Mouse (Mus musculus): Measurements from ENCODE around the gene Rgs6. TPM values are rescaled to one million over a fixed set of nuclear protein-coding genes. Genes with fewer than 3 reads are reported as not detected.

Gene Rgs6
- polyA plus RNA-seq (2017; shearing (Covaris generic)), result not detected

- no peak for ATAC-seq
Observed at GRCm38 (mm10) chr12:82588017-82588416, at the start of gene Rgs6. Rgs6 (plus strand) TSS chr12:82588292.

DNA sequence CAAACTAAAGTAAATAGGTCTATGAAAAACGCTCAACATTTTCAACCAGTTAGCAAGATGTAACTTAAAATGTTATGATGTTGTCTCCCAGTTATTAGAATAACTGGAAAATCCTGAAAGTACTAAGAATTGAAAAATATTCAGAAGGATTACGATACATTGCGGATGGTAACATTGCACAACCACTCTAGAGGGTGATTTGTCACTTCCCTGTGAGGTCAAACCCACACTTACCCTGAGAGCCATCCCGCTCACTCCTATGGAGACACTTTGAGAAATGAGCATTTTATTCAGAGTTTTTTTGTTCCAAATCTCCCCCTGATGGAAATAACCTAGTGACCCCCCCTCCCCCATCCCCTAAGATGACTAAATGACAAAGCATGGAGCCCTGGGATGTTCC is 41.0 kb upstream of the Rgs6 start:
- no peak for ATAC-seq

DNA sequence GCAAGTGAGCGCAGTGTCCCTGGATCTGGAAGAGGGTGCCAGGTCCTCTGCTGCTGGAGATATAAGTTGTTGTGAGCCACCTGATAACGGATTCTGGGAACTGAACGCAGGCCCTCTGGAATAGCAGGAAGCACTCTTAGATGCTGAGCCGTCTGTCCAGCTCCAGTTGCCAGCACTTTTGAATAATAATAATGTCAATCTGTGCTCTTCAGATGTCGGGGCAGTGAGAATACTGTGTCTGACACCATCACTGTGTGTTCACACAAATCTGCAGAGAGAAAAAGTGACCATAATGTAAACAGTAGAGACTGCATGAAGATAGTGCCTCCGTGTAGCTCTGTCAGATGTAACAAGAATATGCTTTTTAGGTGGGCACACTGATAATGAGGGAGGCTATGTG is 38.9 kb upstream of the Rgs6 start:
- ATAC-seq, result no peak

DNA sequence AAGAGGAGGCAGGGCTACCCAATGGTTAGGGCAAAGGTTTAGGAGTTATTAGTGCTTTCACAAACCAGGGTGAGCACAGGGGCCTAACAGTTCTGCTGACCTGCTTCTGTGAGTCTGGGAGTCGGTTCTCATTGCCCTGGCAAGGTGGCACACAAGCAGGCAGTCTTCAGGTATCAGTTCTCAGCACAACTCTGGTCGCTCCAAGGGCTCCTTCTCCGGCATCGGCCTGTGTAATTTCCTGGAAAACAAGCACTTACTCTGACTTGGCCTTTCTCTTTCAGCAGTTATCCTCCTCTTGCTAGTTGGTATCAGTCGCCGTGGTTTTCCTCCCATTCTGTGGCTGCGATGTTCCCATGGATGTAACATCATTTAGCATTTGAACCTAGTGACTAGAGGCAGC is 38.0 kb upstream of the Rgs6 start:
- ATAC-seq, result no peak

DNA sequence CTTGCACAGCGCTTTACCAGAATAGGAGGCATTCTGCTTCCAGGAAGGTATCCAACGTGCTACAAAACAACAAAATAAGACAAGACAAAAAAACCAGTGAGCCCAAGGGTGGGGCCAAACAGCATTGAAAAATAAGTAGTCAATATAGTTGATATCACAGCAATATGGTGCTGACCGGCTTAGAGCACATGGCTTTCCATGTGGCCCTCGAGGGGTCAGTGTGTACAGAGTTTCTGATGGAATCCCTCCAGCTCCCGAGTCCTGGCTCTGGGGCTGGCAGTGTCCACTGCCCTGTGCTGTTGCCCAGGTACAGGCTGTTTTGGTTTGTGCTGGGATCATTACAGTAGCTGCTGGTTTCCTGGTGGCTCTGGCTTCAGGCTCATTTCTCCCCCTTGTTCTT is 35.7 kb upstream of the Rgs6 start:
- ATAC-seq, result no peak

DNA sequence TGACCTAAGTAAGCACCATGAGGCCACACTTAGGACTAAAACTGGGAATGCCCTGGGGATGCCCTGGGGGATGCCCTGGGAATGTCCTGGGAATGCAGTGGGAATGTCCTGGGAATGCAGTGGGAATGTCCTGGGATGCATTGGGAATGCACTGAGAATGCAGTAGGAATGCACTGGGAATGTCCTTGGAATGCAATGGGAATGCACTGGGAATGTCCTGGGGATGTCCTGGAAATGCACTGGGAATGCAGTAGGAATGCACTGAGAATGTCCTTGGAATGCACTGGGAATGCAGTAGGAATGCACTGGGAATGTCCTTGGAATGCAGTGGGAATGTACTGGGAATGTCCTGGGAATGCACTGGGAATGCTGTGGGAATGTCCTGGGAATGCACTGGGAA is 25.2 kb upstream of the Rgs6 start:
- no peak for ATAC-seq

DNA sequence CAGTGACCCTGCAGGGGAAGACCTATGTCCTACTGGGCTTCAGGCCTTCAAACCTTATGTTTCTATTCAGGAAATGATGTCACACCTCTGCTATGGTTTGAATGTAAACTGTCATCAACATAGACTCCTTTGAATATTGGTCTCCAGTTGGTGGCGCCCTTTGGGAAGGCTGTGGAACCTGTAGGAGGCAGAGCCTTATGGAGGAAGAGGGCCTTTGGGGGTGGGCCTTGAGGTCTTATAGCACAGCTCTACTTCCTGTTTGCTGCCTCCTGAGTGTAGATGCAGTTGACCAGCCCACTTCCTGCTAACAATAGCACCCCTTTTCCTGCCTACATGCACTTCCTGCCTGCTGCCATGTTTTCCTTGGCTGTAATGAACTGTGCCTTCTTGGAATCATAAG is 19.7 kb upstream of the Rgs6 start:
- ATAC-seq, result no peak

DNA sequence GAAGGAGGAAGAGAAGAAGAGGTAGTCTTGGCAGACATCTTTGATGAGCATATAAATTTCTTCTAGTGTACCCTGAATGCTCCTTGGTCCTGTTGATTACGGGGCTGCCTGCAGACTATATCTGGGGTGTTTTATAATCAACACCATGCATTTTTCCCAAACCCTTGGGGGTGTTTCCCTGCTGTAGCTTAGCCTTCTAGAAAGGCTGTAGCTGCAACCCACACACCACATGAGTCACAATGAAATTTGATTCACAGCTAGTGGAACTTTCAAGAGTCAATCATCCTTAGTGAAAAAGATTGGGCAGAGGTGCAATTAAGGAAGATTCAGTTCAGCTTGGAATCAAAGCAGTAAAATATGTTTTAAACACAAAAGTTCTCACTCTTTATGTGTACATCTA is 15.4 kb upstream of the Rgs6 start:
- no peak for ATAC-seq

GRCm38 (mm10) chr12:82586592-82586991 is 1.5 kb upstream of the Rgs6 start:
- no peak for ATAC-seq

DNA sequence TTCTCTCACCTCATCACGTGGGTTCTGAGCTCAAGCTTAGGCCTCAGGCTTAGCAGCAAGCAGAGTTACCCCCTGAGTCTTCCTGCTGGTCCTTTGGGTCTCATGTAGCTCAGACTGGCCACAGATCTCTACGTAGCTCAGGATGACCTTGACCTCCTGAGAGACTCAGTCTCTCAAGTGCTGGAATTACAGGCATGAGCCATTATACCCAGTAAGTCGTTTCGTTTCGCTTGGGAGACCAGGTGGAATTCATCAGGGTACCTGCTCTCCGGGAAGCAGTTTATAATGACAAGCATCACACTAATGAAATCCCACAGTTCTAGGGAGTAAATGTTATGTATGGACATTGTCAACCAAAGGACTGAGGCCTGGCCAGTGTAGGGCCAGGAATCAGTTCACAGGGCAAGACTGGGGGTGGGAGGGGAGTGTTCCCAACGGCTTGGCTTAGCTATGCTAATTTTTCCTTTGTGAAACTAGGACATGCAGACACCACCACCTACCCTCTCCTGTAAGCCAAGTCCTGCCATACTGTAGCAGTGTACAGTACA is 670 bp upstream of the Rgs6 start:
- no peak for ATAC-seq

DNA sequence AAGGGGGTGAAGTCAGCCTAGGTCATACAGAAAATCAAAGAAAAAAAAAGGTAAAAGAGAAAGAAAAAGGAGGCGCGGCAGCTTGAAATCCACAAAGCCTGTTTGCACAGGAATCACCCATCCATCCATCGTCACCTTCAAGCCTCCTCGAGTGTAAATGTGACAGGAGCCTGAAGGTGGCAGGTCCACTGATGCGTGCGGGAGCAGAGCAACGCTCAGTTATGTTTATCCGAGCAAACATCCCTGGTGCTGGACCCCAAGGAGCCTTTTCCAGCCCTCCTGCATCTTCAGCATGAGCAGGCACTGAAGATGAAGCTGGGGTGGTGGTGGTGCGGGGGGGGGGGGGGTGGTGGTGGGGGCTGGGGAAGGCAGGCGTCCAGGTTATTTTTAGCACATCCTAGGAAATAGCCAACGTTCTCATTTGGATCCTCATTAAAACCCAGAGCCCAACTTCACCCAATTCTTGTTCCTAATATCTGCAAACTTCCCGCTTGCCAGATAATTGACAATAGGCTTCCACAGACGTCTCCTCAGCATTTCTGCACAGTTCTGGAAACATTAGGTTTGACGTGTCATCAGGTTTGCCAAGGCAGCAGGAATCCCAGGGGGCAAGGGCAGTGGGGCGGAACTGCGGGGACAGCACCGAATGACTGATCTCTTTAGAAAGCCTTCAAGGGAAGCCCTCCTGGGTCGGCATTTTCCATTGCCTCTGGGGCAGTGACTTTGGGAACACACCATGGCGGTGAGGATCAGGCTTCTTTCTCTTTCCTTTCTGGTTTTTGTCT is 946 bp downstream of the Rgs6 start:
- ATAC-seq, result no peak

DNA sequence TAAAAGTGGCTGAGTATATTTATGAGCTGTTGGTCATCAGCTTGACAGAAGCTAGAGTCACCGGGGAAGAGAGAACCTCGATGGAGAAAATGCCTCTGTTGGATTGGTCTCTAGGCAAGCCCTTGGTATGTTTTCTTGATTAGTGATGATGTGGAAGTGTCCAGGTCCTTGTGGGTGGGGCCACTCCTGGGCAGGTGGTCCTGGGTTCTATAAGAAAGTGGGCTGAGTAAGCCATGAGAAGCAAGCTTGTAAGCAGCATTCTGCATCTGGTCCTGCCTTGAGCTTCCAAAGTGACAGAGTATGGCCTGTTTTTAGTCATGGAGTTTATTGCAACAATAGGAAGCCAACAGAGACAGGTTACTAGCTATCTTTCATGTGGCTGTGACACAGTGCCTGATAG is 10.9 kb downstream of the Rgs6 start:
- ATAC-seq, result no peak

GRCm38 (mm10) chr12:82600406-82600805 is 12.3 kb downstream of the Rgs6 start:
- no peak for ATAC-seq

- no peak for ATAC-seq
Observed at GRCm38 (mm10) chr12:82602823-82603222, 14.7 kb downstream of the Rgs6 start.

GRCm38 (mm10) chr12:82603308-82603707 is 15.2 kb downstream of the Rgs6 start:
- no peak for ATAC-seq

DNA sequence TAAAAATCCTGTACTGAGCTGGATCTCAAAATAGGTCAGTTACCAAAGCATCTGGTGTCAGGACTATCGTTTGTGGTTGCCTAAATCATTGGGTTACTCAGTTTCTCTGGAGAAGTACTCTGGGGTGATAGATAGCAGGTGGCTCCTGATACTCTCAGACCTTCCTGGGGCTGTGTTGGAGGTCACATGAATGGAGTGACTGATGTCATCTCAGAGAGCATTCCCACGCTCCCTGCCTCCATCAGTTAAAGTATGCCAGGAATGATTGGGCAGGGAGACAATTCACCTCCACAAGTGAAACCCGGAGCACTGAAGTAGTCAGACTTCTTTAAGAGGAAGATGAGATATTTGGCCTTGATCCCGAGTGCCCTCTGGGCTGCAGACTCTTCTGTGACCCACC is 15.9 kb downstream of the Rgs6 start:
- ATAC-seq, result no peak

- ATAC-seq, result no peak
Observed at GRCm38 (mm10) chr12:82612769-82613660, 24.9 kb downstream of the Rgs6 start.

DNA sequence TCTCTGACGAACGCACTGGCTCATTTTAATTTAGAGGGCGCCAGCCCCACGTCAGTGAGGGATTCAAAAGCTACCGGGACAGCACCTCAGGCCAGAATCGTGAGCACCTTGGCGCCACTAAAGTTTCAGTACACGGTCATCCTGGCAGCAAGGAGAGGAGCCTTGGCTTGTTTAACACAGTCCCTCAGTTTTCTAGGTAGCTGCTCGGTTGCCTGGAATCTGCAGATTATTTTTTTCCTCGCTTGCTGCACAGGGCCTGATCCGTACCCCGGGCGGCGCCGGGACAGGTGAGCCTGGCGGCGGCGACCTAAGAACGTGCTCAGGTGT is 28.4 kb downstream of the Rgs6 start:
- ATAC-seq, result no peak

DNA sequence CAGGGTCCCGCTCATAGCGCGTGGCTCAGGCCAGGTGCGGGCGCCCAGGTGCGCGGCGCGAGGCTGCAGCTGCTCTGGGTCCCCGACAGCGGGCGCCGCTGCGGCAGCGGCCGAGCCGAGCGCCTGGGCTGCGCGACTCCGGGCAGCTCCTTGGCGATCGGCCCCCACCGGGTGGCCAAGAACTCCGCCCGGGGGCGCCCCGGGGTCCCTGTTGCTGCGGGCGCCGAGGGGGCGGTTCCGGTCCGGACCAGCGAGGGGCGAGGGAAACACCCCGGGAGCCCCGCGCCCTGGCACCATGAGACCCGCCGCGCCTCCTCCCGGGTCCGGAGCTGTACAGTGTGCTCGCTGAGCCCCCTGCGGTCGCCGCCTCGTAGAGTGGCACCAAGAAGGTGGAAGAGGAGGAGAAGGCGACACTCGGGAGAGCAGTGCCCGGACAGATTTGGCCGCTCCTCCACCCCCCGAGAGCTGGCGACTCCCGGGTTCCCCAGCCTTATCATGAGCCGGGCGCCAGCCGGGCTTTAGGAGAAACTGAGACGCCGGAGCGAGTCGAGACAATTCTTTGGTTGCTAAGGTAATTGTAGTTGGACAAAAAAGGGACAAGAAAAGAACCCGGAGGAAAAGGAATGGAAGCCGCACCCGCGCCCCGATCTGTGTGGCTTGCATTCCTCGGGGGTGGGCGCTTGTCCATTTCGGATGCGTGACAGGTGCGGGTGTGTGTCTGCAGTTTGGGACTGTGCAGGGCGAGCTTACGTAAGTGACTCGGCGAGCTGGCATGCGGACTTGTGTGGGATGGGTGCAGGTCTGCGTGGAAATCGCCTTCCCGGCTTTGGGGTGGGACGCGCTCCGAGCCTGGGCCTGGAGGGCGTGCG is 29.0 kb downstream of the Rgs6 start:
- ATAC-seq, result no peak

DNA sequence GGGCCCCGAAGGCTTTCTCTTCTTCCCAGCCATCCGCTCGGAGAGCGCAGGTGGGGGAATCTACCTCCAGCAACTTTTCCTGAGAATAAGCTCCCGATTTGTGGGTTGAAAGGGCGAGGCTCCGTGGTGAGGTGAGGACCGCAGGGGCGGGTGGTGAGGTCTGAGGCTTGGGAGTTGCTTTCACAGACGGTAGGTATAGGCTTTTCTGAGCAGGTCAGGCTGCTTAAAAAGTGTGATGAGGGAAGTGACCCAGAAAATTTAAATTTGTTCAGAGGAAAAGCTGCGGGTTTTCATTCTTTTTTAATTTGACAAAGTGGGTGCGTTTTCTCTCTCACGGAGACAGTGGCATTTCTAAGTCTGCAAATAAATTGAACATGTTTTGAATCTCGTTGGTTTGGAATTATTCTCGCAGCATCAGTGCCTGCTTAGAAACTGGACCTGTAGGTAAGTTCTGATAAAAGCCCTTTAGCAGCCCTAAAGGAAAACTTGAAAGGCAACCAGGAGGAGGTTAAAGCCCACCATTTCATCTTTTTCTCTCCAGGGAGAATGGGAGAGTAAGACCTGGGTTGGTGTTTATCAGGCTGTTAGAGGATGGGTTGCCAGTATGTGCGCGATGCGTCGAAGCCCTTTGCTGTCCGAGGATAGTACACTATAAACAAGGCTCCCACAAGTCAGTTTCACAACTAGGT is 29.7 kb downstream of the Rgs6 start:
- ATAC-seq, result no peak

- ATAC-seq, result no peak
Observed at GRCm38 (mm10) chr12:82640441-82640840, 52.3 kb downstream of the Rgs6 start.

GRCm38 (mm10) chr12:82647876-82648275 is 59.8 kb downstream of the Rgs6 start:
- no peak for ATAC-seq

All from inflammation-experienced regulatory T-cells, adult 6 months (primary cell).